Mouse (Mus musculus) heart, embryonic 11.5 days (tissue): Measurements from ENCODE around the gene Bcl2a1a. TPM values are rescaled to one million over a fixed set of nuclear protein-coding genes. Genes with fewer than 3 reads are reported as not detected.
"Not testable (repeated sequence)": the region's sequence is repeated elsewhere in the genome, so short reads cannot be mapped to it uniquely, and the experiment has no call there.

ENCODE experiments used
- ATAC-seq: fragments of 200-750 bp; cut with Nextera tagmentation; replicated peaks from 2 replicates; pipeline ENCODE4 v1.8.0; 2017; ENCODE audit warnings: moderate library complexity; ENCODE audit not compliant: insufficient number of reproducible peaks, low FRiP score, low TSS enrichment
- H3K27ac ChIP-seq: fragments of 300-500 bp; sonication (generic); 2 replicates; pipeline ENCODE4 v1.5.1; 2014; ENCODE audit warnings: mild to moderate bottlenecking, low read depth, low read length
- H3K27me3 ChIP-seq: fragments of 300-500 bp; sonication (generic); 2 replicates; pipeline ENCODE4 v1.6.1; 2014; ENCODE audit warnings: mild to moderate bottlenecking, low read length, mixed read lengths; ENCODE audit not compliant: control insufficient read depth, insufficient read depth
- H3K36me3 ChIP-seq: fragments of 300-500 bp; sonication (generic); 2 replicates; pipeline ENCODE4 v1.6.1; 2014; ENCODE audit warnings: mild to moderate bottlenecking, low read length, moderate library complexity, mixed read lengths; ENCODE audit not compliant: control insufficient read depth, insufficient read depth
- H3K4me1 ChIP-seq: fragments of 300-500 bp; sonication (generic); 2 replicates; pipeline ENCODE4 v1.6.1; 2014; ENCODE audit warnings: low read length; ENCODE audit not compliant: control insufficient read depth, insufficient read depth
- H3K4me2 ChIP-seq: fragments of 300-500 bp; sonication (generic); 2 replicates; pipeline ENCODE4 v1.6.1; 2014; ENCODE audit warnings: mild to moderate bottlenecking, moderate library complexity
- H3K4me3 ChIP-seq: fragments of 300-500 bp; sonication (generic); 2 replicates; pipeline ENCODE4 v1.5.1; 2014; ENCODE audit warnings: low read depth, low read length
- H3K9ac ChIP-seq: fragments of 300-500 bp; sonication (generic); 2 replicates; pipeline ENCODE4 v1.6.1; 2014; ENCODE audit warnings: mild to moderate bottlenecking, low read depth, low read length, moderate library complexity
- H3K9me3 ChIP-seq: fragments of 300-500 bp; sonication (generic); replicated peaks from 2 replicates; pipeline ENCODE4 v1.6.1; 2016; ENCODE audit warnings: low read length; ENCODE audit not compliant: control insufficient read depth
- WGBS: fragments of 180-500 bp; shearing (Covaris S2); extraction: QIAGEN DNeasy Blood & Tissue Kit; methylation state at CpG from one replicate; pipeline ENCODE4 v1.1.7; 2014; ENCODE audit not compliant: insufficient replicate concordance; 5-methylcytosine and 5-hydroxymethylcytosine counted together
- polyA plus RNA-seq: library from polyadenylated mRNA; unstranded; fragments of >200 nt; fragmentation: Nextera tagmentation; extraction: Ambion mirVana; gene quantifications from 2 replicates; pipeline ENCODE4 v1.2.1, GENCODE M21; 2014

Gene Bcl2a1a
- polyA plus RNA-seq, 1 experiment from 2014 or later, result not detected

GRCm38 (mm10) chr9:88966462-88966861 is 9.8 kb downstream of the Bcl2a1a start:
- not testable (repeated sequence) for H3K36me3 ChIP-seq, H3K9ac ChIP-seq, H3K27ac ChIP-seq, H3K4me2 ChIP-seq, H3K4me3 ChIP-seq, H3K9me3 ChIP-seq, H3K4me1 ChIP-seq, ATAC-seq, H3K27me3 ChIP-seq
- no CpG with 5 or more reads among the region's 6 CpGs for WGBS

DNA sequence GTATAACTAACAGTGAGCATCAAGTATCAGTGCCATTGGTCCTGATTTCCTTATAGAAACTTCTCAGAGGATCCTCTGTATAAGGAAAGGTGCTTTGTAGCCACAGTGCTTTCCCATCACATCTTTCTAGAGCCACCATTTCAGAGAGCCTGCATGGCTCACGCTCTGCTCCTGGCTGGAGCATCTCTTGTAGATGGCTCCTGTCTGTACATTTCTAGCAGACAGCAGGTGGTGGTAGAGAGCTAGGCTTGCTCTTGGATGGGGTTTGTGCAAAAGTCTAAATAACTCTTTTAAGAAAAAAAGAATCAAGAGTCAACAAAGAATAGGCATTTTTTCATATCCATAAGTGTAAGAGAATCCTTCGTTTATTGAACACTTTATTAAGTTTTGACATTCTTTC is 12.8 kb downstream of the Bcl2a1a start:
- H3K27me3 ChIP-seq, H3K27ac ChIP-seq, H3K4me2 ChIP-seq, H3K4me3 ChIP-seq, H3K9ac ChIP-seq, H3K4me1 ChIP-seq, H3K36me3 ChIP-seq, ATAC-seq, H3K9me3 ChIP-seq: not testable (repeated sequence)
- WGBS, result no CpG with 5 or more reads among the region's 2 CpGs

DNA sequence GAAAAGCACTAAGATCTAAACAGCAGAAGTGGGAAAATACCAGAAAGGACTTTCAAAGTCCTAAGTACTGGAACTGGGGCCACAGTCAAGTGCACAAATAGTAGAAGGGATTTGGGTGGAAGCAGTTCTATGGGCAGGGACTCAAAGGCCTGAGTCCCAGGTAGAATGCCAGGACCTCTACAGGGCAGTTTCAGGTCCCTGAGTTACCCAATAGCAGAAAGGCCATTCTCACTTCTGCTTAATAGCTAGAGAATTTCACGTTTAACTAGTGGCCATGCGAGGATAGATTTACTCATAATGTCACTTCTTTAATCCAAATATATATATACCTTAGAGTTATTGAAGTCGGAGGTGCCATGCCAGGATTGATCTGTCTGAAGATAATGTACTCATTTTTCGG is 20.2 kb downstream of the Bcl2a1a start:
- not testable (repeated sequence) for H3K27ac ChIP-seq, H3K27me3 ChIP-seq, H3K4me1 ChIP-seq, H3K4me3 ChIP-seq, H3K4me2 ChIP-seq, H3K36me3 ChIP-seq, H3K9me3 ChIP-seq, ATAC-seq, H3K9ac ChIP-seq
- 72% methylated on average over 4 of the region's 4 CpGs for WGBS

DNA sequence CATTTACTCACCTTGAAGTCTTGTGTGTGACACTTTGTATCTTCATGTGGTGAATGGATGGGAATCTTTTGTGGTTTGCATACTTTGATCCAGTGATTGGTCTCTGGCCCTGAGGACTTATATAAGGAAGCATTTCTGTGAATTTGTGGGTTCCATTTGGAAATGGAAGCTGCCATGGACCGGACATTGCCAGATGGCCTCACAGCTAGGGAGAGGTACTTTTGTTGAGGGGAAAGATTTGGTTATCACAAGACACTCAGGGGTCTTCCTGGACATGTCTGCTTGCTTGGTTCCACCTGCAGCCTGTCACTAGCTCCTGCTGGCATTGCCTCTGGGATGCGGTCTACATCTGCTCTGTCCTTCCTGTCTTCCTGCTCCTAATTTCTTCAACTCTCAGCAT is 23.1 kb downstream of the Bcl2a1a start:
- not testable (repeated sequence) for H3K9ac ChIP-seq, H3K4me3 ChIP-seq, H3K27me3 ChIP-seq, ATAC-seq, H3K27ac ChIP-seq, H3K9me3 ChIP-seq, H3K36me3 ChIP-seq, H3K4me1 ChIP-seq, H3K4me2 ChIP-seq
- WGBS, result 80% methylated on average over 2 of the region's 2 CpGs

DNA sequence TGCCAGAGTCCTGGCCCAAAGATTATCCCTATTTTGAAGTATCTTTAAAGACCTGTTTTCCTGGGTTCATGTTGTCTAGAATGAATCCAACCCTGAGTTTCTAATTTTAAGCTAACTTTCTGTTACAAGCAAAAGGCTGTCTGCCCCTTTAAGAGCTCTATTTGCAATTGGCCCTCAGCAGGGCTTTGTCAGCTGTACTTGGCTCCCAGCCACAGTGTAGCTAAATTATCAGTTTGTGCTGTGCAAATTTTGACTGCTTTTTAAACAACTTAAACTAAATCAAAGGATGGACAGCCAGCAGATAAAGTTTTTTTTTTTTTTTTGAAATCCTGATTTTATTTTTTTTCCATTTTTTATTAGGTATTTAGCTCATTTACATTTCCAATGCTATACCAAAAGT is 44.8 kb downstream of the Bcl2a1a start:
- not testable (repeated sequence) for H3K4me1 ChIP-seq, ATAC-seq, H3K27me3 ChIP-seq, H3K9ac ChIP-seq, H3K4me3 ChIP-seq, H3K4me2 ChIP-seq, H3K9me3 ChIP-seq, H3K27ac ChIP-seq, H3K36me3 ChIP-seq

Other genes with a start within 250 kb of the Bcl2a1a start
- gene Mthfsl, start 236.6 kb upstream of the Bcl2a1a start, polyA plus RNA-seq, result 21.0 and 22.9 TPM in 2 replicates
- not detected in 2 replicates for gene Bcl2a1d, start 225.0 kb upstream of the Bcl2a1a start, polyA plus RNA-seq
- 0.13 TPM in 1 of 2 replicates, not detected in the other for gene Trim43c, start 117.7 kb upstream of the Bcl2a1a start, polyA plus RNA-seq
- not detected in 2 replicates for gene Trim43b, start 135.9 kb downstream of the Bcl2a1a start, polyA plus RNA-seq
- 0.66 TPM in 1 of 2 replicates, not detected in the other for gene Bcl2a1b, start 242.3 kb downstream of the Bcl2a1a start, polyA plus RNA-seq
- gene Gm29094, start 242.5 kb downstream of the Bcl2a1a start, polyA plus RNA-seq, result not detected in 2 replicates